Mouse (Mus musculus) erythroblast, adult 5-6 weeks (primary cell): ENCODE data around the gene Gm16223. TPM values are rescaled to one million over a fixed set of nuclear protein-coding genes. Genes with fewer than 3 reads are reported as not detected.

Experiments
- ATAC-seq: replicated peaks from 2 replicates; pipeline ENCODE4 v1.8.0; 2016; ENCODE audit warnings: moderate number of reproducible peaks, mild to moderate bottlenecking, moderate TSS enrichment, inconsistent platforms; ENCODE audit not compliant: poor library complexity, low FRiP score, severe bottlenecking
- total RNA-seq, 2 experiments: library from RNA; stranded (forward) in 1 of 2; stranded (reverse) in 1 of 2; fragments of 150-400 nt in 1 of 2; fragments of 200-764, 138-1000 nt in 1 of 2; gene quantifications; 2 replicates each; pipeline versions ENCODE4 v1.2.3 to v1.2.4; 2015 to 2017; ENCODE audit warnings: low replicate concordance in 2 of 2

Gm16223 gene
- total RNA-seq, 2 experiments from 2014 or later = not detected

- ATAC-seq = no peak
Observed at GRCm38 (mm10) chr5:42211554-42212338, 144.0 kb downstream of the Gm16223 start.

DNA sequence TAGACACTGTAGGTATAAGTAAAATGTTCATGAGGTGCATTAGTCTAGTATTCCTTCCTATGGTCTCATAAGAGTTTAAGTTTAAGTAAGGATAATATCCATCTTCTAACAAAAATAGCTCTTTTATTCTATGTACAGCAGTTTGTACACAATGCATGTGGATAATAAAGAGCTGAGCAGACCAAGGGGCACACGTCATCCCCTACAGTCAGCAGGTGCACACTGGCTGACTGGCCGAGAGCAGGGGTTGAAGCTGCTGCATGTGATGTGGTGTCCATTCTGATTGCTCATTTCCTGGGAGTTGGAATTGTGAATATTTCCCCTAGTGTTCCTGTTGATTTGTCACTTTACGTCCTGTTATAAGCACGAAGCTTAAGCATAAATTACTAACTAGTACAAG lies 144.6 kb downstream of the Gm16223 start:
- ATAC-seq = no peak

DNA sequence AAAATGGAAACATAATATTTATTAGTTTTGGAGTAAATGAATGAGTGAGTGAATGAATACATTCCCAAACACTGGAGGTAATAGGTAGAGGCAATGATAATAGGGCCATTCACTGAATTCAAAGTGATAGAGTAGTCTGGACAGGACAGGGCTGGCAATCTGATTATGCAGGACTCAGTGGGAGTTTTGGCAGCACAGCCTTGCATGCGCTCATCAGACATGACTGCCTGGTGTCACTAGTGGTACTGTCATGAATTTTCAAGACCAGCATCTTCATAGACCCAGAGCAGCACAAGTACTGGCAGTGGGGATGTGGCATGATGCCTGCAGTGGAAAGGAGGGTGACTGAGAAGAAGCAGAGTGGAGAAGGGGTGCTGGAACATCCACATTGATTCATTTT lies 157.1 kb downstream of the Gm16223 start:
- no peak for ATAC-seq

DNA sequence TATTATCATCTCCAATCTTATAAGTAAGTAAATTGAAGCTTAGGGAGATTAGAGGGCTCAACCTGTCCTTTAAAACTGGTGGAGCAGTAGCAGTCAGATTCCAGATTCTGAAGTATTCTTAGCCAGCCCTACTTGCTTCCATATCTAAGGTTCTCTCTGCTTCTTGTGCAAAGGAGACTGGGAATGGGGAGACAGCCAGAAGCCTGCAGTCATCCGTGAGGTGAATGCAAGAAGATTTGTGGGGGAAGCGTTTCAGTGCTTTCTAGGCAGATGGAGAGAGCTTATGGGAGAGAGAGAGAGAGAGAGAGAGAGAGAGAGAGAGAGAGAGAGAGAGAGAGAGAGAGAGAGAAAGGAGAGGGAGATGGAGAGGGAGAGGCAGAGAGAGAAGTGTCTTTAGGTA lies 160.9 kb downstream of the Gm16223 start:
- no peak for ATAC-seq

DNA sequence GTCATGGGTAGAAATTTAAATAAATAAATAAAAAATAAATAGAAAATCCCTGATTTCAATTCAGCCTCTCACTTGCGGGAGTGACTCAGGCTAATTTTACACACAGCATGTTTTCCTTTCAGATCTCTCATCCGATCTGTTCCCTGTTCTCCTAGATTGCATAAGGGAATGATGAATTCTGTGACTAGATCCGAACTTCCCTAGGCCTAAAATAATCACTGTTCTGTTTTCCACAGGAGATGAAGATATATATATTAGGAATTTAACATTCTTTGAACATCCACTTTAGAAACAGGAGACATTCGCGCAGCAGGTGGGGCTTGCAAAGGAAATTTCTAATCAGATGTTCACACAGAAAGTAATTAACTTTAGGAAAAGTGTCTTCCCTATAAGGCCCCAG lies 171.5 kb downstream of the Gm16223 start:
- no peak for ATAC-seq

- no peak for ATAC-seq
Observed at GRCm38 (mm10) chr5:42239806-42240205, 172.0 kb downstream of the Gm16223 start.

DNA sequence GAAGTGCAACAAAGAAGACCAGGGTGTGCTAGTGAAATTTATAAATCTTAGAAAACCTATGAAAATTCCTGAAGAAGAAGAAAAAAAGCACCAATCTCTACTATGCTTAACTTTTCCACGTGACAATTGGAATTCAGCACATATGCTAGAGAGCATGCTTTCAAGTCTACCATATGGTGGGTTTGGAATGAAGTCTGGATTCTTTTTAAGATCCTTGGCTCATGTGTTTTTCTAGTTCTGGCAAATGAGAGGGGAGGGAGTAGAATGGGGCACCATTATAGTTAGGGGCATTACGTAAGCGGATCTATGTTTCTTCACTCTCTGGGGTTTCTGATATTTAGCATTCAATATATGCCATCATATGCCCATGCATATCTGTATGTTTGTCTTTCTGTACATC lies 182.6 kb downstream of the Gm16223 start:
- no peak for ATAC-seq

Other genes with a start within 250 kb of the Gm16223 start
- gene Bod1l, start 223.6 kb upstream of the Gm16223 start, total RNA-seq (2015; ENCODE audit: low replicate concordance) = 11.9 and 15.0 TPM in 2 replicates
- 17.4 and 20.9 TPM in 2 replicates for gene Bod1l, start 223.6 kb upstream of the Gm16223 start, total RNA-seq (2017; ENCODE audit: low replicate concordance)